7 mouse cellular contexts compared by ENCODE assay signal in genomic region chr15:68360956-68361908, GRCm38 (mm10).
DNase-seq lines count a peak whose midpoint lies in the region; ATAC-seq and TF ChIP-seq lines count a peak whose summit lies in the region.

No protein-coding gene starts in this region.

- H3K27me3 ChIP-seq in spleen, adult 2 months (ENCODE audit: control insufficient read depth, insufficient read depth, low read length): no peaks in the 10 kb centered on the region
- no peaks in the 10 kb centered on the region for H3K27me3 ChIP-seq in intestine, embryonic 14.5 days (replicated peaks; ENCODE audit: control insufficient read depth, insufficient read depth, low read length)
- no peaks in the 10 kb centered on the region for H3K27me3 ChIP-seq in myocyte (ENCODE audit: control insufficient read depth, insufficient read depth, insufficient read length)

- no peaks in the 10 kb centered on the region for H3K9me3 ChIP-seq in intestine, embryonic 14.5 days (ENCODE audit: control insufficient read depth, low read length)

- WGBS in spleen, adult 2 months: 37% methylated on average over 6 of the region's 6 CpGs
- WGBS in intestine, embryonic 14.5 days: 38% methylated on average over 6 of the region's 6 CpGs

- H3K4me2 ChIP-seq in intestine, embryonic 14.5 days (ENCODE audit: low read length): peak overlapping the region; percentile 68
- peak overlapping the region; percentile 89 for H3K4me2 ChIP-seq in myocyte (ENCODE audit: low read depth)

- 0 out of 2 replicates have a peak overlapping the region, but pooled peaks have one; percentile 17 for H3K4me3 ChIP-seq in spleen, adult 2 months (ENCODE audit: extremely low read depth, insufficient read depth, insufficient read length)
- peak overlapping the region; percentile 28 for H3K4me3 ChIP-seq in cortical plate, adult 2 months (ENCODE audit: insufficient read depth, low read length)
- H3K4me3 ChIP-seq in intestine, embryonic 14.5 days (ENCODE audit: low read depth, low read length): peak overlapping the region; percentile 93
- H3K4me3 ChIP-seq in myocyte: peak overlapping the region; percentile 58

- no peak for TF ChIP-seq POLR2A in spleen, adult 2 months (IDR thresholded peaks at IDR 0.05; ENCODE audit: low read depth, low read length)
- no peak for TF ChIP-seq POLR2A in cortical plate, adult 2 months (IDR thresholded peaks at IDR 0.05; ENCODE audit: extremely low read depth, insufficient read depth, low read length)
- TF ChIP-seq POLR2A in myocyte (IDR thresholded peaks at IDR 0.05; ENCODE audit: insufficient read length, low read depth): no peak

- no peak for TF ChIP-seq CTCF in spleen, adult 2 months (IDR thresholded peaks at IDR 0.05; ENCODE audit: extremely low read depth, insufficient read depth, insufficient read length, insufficient replicate concordance)
- TF ChIP-seq CTCF in cortical plate, adult 2 months (IDR thresholded peaks at IDR 0.05; ENCODE audit: extremely low read depth, insufficient read depth, low read length): no peak

- H3K9ac ChIP-seq in intestine, embryonic 14.5 days (ENCODE audit: low read length): peak overlapping the region; percentile 87

- H3K27ac ChIP-seq in spleen, adult 2 months (ENCODE audit: insufficient read depth, low read length): no peak overlapping the region
- H3K27ac ChIP-seq in cortical plate, adult 2 months (ENCODE audit: insufficient read depth, low read length): no peak overlapping the region
- 0 out of 2 replicates have a peak overlapping the region, but pooled peaks have one; percentile 88 for H3K27ac ChIP-seq in intestine, embryonic 14.5 days (ENCODE audit: low read depth)

- H3K79me2 ChIP-seq in myocyte (ENCODE audit: control insufficient read depth, insufficient read depth): peaks cover 61% of the 10 kb centered on the region

- no peak for ATAC-seq in intestine, embryonic 14.5 days (replicated peaks; ENCODE audit: low FRiP score, low TSS enrichment, low read depth)

- H3ac ChIP-seq in myocyte (ENCODE audit: control insufficient read depth, insufficient read length): peak overlapping the region; percentile 90

- no peak for DNase-seq in spleen, adult 2 months (ENCODE audit: low read depth in 1 of 2, low spot score in 2 of 2)
- DNase-seq in spleen, postnatal 36 days (ENCODE audit: low spot score in 2 of 2): no peak
- DNase-seq in intestine, embryonic 14.5 days (ENCODE audit: low spot score): no peak
- no peak for DNase-seq in frontal cortex, postnatal 36 days (ENCODE audit: low spot score in 2 of 2)
- no peak for DNase-seq in right cerebral cortex, postnatal 25 days

- H3K36me3 ChIP-seq in spleen, adult 2 months (ENCODE audit: control insufficient read depth, insufficient read depth, low read length): no peaks in the 10 kb centered on the region
- no peaks in the 10 kb centered on the region for H3K36me3 ChIP-seq in intestine, embryonic 14.5 days (ENCODE audit: control insufficient read depth, insufficient read depth, low read length)
- no peaks in the 10 kb centered on the region for H3K36me3 ChIP-seq in myocyte (ENCODE audit: control insufficient read depth, insufficient read depth)

- H3K4me1 ChIP-seq in spleen, adult 2 months (ENCODE audit: control insufficient read depth, insufficient read depth, insufficient read length): peaks cover 3% of the 10 kb centered on the region; the same call in 1 of the 2 replicates
- H3K4me1 ChIP-seq in cortical plate, adult 2 months (ENCODE audit: control insufficient read depth, insufficient read depth, low read length): peaks cover 2% of the 10 kb centered on the region
- peaks cover 7% of the 10 kb centered on the region; the same call in 1 of the 2 replicates for H3K4me1 ChIP-seq in intestine, embryonic 14.5 days (replicated peaks; ENCODE audit: control insufficient read depth, insufficient read depth, low read length)

TF ChIP-seq in myocyte, 11 proteins besides CTCF, POLR2A, EP300 and RAD21:
- no peak for TF ChIP-seq POLR2AphosphoS2 (IDR thresholded peaks at IDR 0.05; ENCODE audit: insufficient read length, low read depth)
- no peak for TF ChIP-seq MYOD1 (IDR thresholded peaks at IDR 0.05; ENCODE audit: control insufficient read depth in 1 of 3, insufficient read length in 2 of 3, low read depth in 2 of 3)
- no peak for TF ChIP-seq USF1 (IDR thresholded peaks at IDR 0.05; ENCODE audit: low read depth)

Comparison
In these comparisons a context has a peak if more than half of its experiments do, and no peak if none do; other contexts are left out.
1. H3K4me3 ChIP-seq: peak in every context shown above with its lines; median percentile 93 in intestine, embryonic 14.5 days; 58 in myocyte; 28 in cortical plate, adult 2 months; 17 in spleen, adult 2 months.